Comparison of ENCODE assay signal across 12 mouse cellular contexts in the genomic region with DNA sequence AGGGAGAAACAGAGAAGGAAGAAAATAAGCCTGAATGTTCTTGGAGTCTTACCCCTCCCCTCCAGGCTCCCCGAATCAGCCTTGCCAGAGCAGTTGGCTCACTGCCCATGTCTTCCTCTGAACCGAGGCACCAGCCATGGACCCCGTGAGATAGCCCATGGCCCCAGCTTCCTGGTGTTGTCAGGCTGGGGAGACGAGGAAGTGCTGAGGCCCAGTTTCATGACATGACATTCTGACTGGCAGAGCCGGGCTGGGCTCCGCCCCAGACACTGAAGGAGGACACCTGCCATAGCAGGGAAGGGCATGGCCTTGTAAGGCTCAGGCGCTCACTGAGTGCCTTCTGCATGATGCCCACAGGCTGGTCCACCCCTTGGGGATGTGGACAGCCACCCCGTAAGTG. TPM values are rescaled to one million over a fixed set of nuclear protein-coding genes. Genes with fewer than 3 reads are reported as not detected.
DNase-seq lines count a peak whose midpoint lies in the region; ATAC-seq and TF ChIP-seq lines count a peak whose summit lies in the region.
"Had no signal": no experiment of that assay in that cellular context is flagged by ENCODE, and none has a peak within 500 bp of the region (broad histone marks: within the 10 kb centered on the region; RNA-seq: fewer than 3 reads in every experiment).

No protein-coding gene starts in this region.

- H3K4me3 ChIP-seq in MEL (ENCODE audit: control insufficient read depth in 1 of 2, insufficient read depth in 1 of 2, low read depth in 2 of 2, low read length in 2 of 2), result peak overlapping the region; percentile 5 to 26; a peak in 2 of 4 replicates
- H3K4me3 ChIP-seq in intestine, embryonic 15.5 days (replicated peaks), result no peak overlapping the region
- H3K4me3 ChIP-seq in hindbrain, embryonic 16.5 days (ENCODE audit: low read length), result no peak overlapping the region
- H3K4me3 ChIP-seq: embryonic facial prominence, embryonic 13.5 days; midbrain, embryonic 13.5 days had no signal

- TF ChIP-seq RAD21 in MEL (IDR thresholded peaks at IDR 0.05; ENCODE audit: low read depth, low read length), result no peak

- TF ChIP-seq EP300 in MEL (IDR thresholded peaks at IDR 0.05; ENCODE audit: low read depth in 1 of 2, low read length in 2 of 2), result peak in 1 of 2 experiments; percentile 46; a peak in 3 of 4 replicates

- H3K4me2 ChIP-seq in intestine, embryonic 15.5 days (replicated peaks), result no peak overlapping the region
- no peak overlapping the region for H3K4me2 ChIP-seq in hindbrain, embryonic 16.5 days (ENCODE audit: low read length)
- H3K4me2 ChIP-seq: embryonic facial prominence, embryonic 13.5 days; midbrain, embryonic 13.5 days had no signal

- no peak for TF ChIP-seq CTCF in MEL (IDR thresholded peaks at IDR 0.05 in 2 of 3, conservative IDR thresholded peaks at IDR 0.05 in 1 of 3; ENCODE audit: control insufficient read depth in 1 of 3, insufficient read depth in 1 of 3, low read depth in 2 of 3, low read length in 3 of 3, poor library complexity in 1 of 3, severe bottlenecking in 1 of 3)

- H3K9me3 ChIP-seq in MEL (replicated peaks; ENCODE audit: insufficient read depth, low read length), result no peaks in the 10 kb centered on the region
- no peaks in the 10 kb centered on the region for H3K9me3 ChIP-seq in intestine, embryonic 15.5 days
- H3K9me3 ChIP-seq in hindbrain, embryonic 16.5 days (ENCODE audit: control insufficient read depth, low read length), result no peaks in the 10 kb centered on the region
- H3K9me3 ChIP-seq: embryonic facial prominence, embryonic 13.5 days; midbrain, embryonic 13.5 days had no signal

- H3K27ac ChIP-seq in MEL (ENCODE audit: control insufficient read depth, low read depth, low read length), result 0 out of 2 replicates have a peak overlapping the region, but pooled peaks have one; percentile 21
- no peak overlapping the region for H3K27ac ChIP-seq in intestine, embryonic 15.5 days
- no peak overlapping the region for H3K27ac ChIP-seq in hindbrain, embryonic 16.5 days (ENCODE audit: low read depth, low read length)
- H3K27ac ChIP-seq: embryonic facial prominence, embryonic 13.5 days; midbrain, embryonic 13.5 days had no signal

- peak; percentile 58 for ATAC-seq in intestine, embryonic 15.5 days
- ATAC-seq in monocyte, adult 5-6 weeks (replicated peaks; ENCODE audit: insufficient number of reproducible peaks, low FRiP score, low TSS enrichment, poor library complexity, severe bottlenecking), result peak; percentile 54; the same call in 1 of the 2 replicates
- ATAC-seq in hindbrain, embryonic 16.5 days, result no peak
- ATAC-seq: midbrain, embryonic 13.5 days had no signal

- H3K79me2 ChIP-seq in MEL (ENCODE audit: control insufficient read depth, insufficient read depth, low read length, poor library complexity), result no peaks in the 10 kb centered on the region

- whole genome bisulfite sequencing in intestine, embryonic 15.5 days, result 39% methylated on average over 8 of the region's 8 CpGs
- 57% methylated on average over 8 of the region's 8 CpGs for WGBS in hindbrain, embryonic 16.5 days

- H3K27me3 ChIP-seq in MEL (ENCODE audit: control insufficient read depth in 1 of 2, insufficient read depth in 2 of 2, low read length in 2 of 2), result no peaks in the 10 kb centered on the region
- no peaks in the 10 kb centered on the region for H3K27me3 ChIP-seq in intestine, embryonic 15.5 days (replicated peaks)
- no peaks in the 10 kb centered on the region for H3K27me3 ChIP-seq in hindbrain, embryonic 16.5 days (replicated peaks; ENCODE audit: control insufficient read depth, insufficient read depth, low read length)
- H3K27me3 ChIP-seq: embryonic facial prominence, embryonic 13.5 days; midbrain, embryonic 13.5 days had no signal

- H3K9ac ChIP-seq in MEL (ENCODE audit: control insufficient read depth, low read depth, low read length, poor library complexity, severe bottlenecking), result peak overlapping the region; percentile 4; the same call in 1 of the 2 replicates
- no peak overlapping the region for H3K9ac ChIP-seq in intestine, embryonic 15.5 days
- H3K9ac ChIP-seq in hindbrain, embryonic 16.5 days (ENCODE audit: low read depth, low read length), result no peak overlapping the region
- H3K9ac ChIP-seq: embryonic facial prominence, embryonic 13.5 days; midbrain, embryonic 13.5 days had no signal

- H3K4me1 ChIP-seq in MEL (ENCODE audit: control insufficient read depth in 1 of 2, insufficient read depth in 2 of 2, low read length in 2 of 2), result peaks cover 6 to 23% of the 10 kb centered on the region in 2 experiments
- peaks cover 41% of the 10 kb centered on the region for H3K4me1 ChIP-seq in intestine, embryonic 15.5 days (replicated peaks)
- H3K4me1 ChIP-seq in hindbrain, embryonic 16.5 days (ENCODE audit: control insufficient read depth, insufficient read depth, low read depth, low read length), result no peaks in the 10 kb centered on the region
- H3K4me1 ChIP-seq: midbrain, embryonic 13.5 days had no signal

- peak; percentile 31 for DNase-seq in layer of hippocampus, adult 11-12 months (ENCODE audit: low spot score)
- DNase-seq in layer of hippocampus, adult 18-20 months (ENCODE audit: low spot score in 2 of 2), result no peak
- DNase-seq in MEL (ENCODE audit: low read depth, low spot score), result peak; percentile 91
- no peak for DNase-seq in Muller cell, postnatal 12 days (ENCODE audit: inconsistent ontology term)
- DNase-seq: right cerebral cortex, postnatal 25 days had no signal

- peaks cover 0 to 4% of the 10 kb centered on the region in 2 experiments; a peak in 1 of 4 replicates for H3K36me3 ChIP-seq in MEL (ENCODE audit: control insufficient read depth in 1 of 2, insufficient read depth in 2 of 2, low read length in 2 of 2)
- H3K36me3 ChIP-seq in intestine, embryonic 15.5 days, result no peaks in the 10 kb centered on the region
- no peaks in the 10 kb centered on the region for H3K36me3 ChIP-seq in hindbrain, embryonic 16.5 days (ENCODE audit: control insufficient read depth, insufficient read depth, low read length)
- H3K36me3 ChIP-seq: embryonic facial prominence, embryonic 13.5 days; midbrain, embryonic 13.5 days had no signal

- TF ChIP-seq POLR2A in MEL (IDR thresholded peaks at IDR 0.05; ENCODE audit: control insufficient read depth in 1 of 2, insufficient read depth in 1 of 2, low read depth in 1 of 2, low read length in 2 of 2, poor library complexity in 1 of 2), result peak in 1 of 2 experiments; percentile 49; a peak in 1 of 4 replicates

TF ChIP-seq in MEL, 35 proteins besides CTCF, POLR2A, EP300 and RAD21 (continues in another document):
- TF ChIP-seq ELF1 (IDR thresholded peaks at IDR 0.05; ENCODE audit: low read depth, low read length), result peak; percentile 84
- 0 out of 2 replicates have a peak, but pooled peaks have one; percentile 45 for TF ChIP-seq HCFC1 (IDR thresholded peaks at IDR 0.05; ENCODE audit: low read depth, low read length)
- 0 out of 2 replicates have a peak, but pooled peaks have one; percentile 44 for TF ChIP-seq MYC (IDR thresholded peaks at IDR 0.05; ENCODE audit: low read depth, low read length)
- peak; percentile 51; the same call in 1 of the 2 replicates for TF ChIP-seq MAZ (IDR thresholded peaks at IDR 0.05; ENCODE audit: low read depth, low read length)
- TF ChIP-seq SMC3 (IDR thresholded peaks at IDR 0.05; ENCODE audit: low read depth, low read length), result no peak
- TF ChIP-seq ETS1 (IDR thresholded peaks at IDR 0.05; ENCODE audit: low read depth, low read length), result peak; percentile 26; the same call in 1 of the 2 replicates

RNA-seq across cellular contexts. Expression of gene 1700001C19Rik, which starts 17.5 kb away (rescaled TPM):
- total RNA-seq in layer of hippocampus, adult 18-20 months (2021), result not detected
- not detected in 2 replicates for total RNA-seq in MEL (2012; rRNA removed)
- polyA plus RNA-seq in MEL (2012; ENCODE audit: insufficient read depth in 1 of 2, insufficient read length in 2 of 2, low read depth in 1 of 2, low replicate concordance in 2 of 2, missing spikeins in 1 of 2), result not detected
- 0.28 and 0.38 TPM in 2 replicates for polyA plus RNA-seq in intestine, embryonic 15.5 days (2015; fragmentation: Nextera tagmentation; extraction: Ambion mirVana)
- total RNA-seq in monocyte, adult 5-6 weeks (2017), result not detected in 3 replicates
- polyA plus RNA-seq in hindbrain, embryonic 16.5 days (2015; fragmentation: Nextera tagmentation; extraction: Ambion mirVana), result 0.62 and 1.1 TPM in 2 replicates
- total RNA-seq: heart, adult 18-20 months; left cerebral cortex, adult 8-10 months had no signal

RNA-seq across cellular contexts. Expression of gene AI661453, which starts 18.3 kb away (rescaled TPM):
- under 1 TPM; 0.52 to 0.58 TPM for total RNA-seq in layer of hippocampus, adult 18-20 months (2021)
- total RNA-seq in MEL (2012; rRNA removed), result not detected in 2 replicates
- not detected for polyA plus RNA-seq in MEL (2012; ENCODE audit: insufficient read depth in 1 of 2, insufficient read length in 2 of 2, low read depth in 1 of 2, low replicate concordance in 2 of 2, missing spikeins in 1 of 2)
- polyA plus RNA-seq in intestine, embryonic 15.5 days (2015; fragmentation: Nextera tagmentation; extraction: Ambion mirVana), result 3.1 and 3.7 TPM in 2 replicates
- total RNA-seq in monocyte, adult 5-6 weeks (2017), result 0.29 TPM in 1 of 3 replicates, not detected in the others
- 0.11 and 0.42 TPM in 2 replicates for polyA plus RNA-seq in hindbrain, embryonic 16.5 days (2015; fragmentation: Nextera tagmentation; extraction: Ambion mirVana)

RNA-seq across cellular contexts. Expression of gene Taf8, which starts 47.4 kb away (rescaled TPM):
- total RNA-seq in layer of hippocampus, adult 18-20 months (2021), result 10 to 100 TPM; 19.1 to 23.9 TPM
- 14.4 and 15.2 TPM in 2 replicates for total RNA-seq in MEL (2012; rRNA removed)
- 10 to 100 TPM in 1 of 2 experiments, not detected in 1; 25.7 TPM for polyA plus RNA-seq in MEL (2012; ENCODE audit: insufficient read depth in 1 of 2, insufficient read length in 2 of 2, low read depth in 1 of 2, low replicate concordance in 2 of 2, missing spikeins in 1 of 2)
- polyA plus RNA-seq in intestine, embryonic 15.5 days (2015; fragmentation: Nextera tagmentation; extraction: Ambion mirVana), result 20.4 and 21.9 TPM in 2 replicates
- 67.5 to 90.9 TPM (median 77.3 TPM) in 3 replicates for total RNA-seq in monocyte, adult 5-6 weeks (2017)
- 20.0 and 20.5 TPM in 2 replicates for polyA plus RNA-seq in hindbrain, embryonic 16.5 days (2015; fragmentation: Nextera tagmentation; extraction: Ambion mirVana)

RNA-seq across cellular contexts. Expression of gene Ccnd3, which starts 50.2 kb away (rescaled TPM):
- 10 to 100 TPM; 43.4 to 43.6 TPM for total RNA-seq in layer of hippocampus, adult 18-20 months (2021)
- 143 TPM in 2 replicates for total RNA-seq in MEL (2012; rRNA removed)
- 100 to 1,000 TPM in 1 of 2 experiments, not detected in 1; 568 TPM for polyA plus RNA-seq in MEL (2012; ENCODE audit: insufficient read depth in 1 of 2, insufficient read length in 2 of 2, low read depth in 1 of 2, low replicate concordance in 2 of 2, missing spikeins in 1 of 2)
- polyA plus RNA-seq in intestine, embryonic 15.5 days (2015; fragmentation: Nextera tagmentation; extraction: Ambion mirVana), result 394 and 407 TPM in 2 replicates
- total RNA-seq in monocyte, adult 5-6 weeks (2017), result 152 to 227 TPM (median 161 TPM) in 3 replicates
- polyA plus RNA-seq in hindbrain, embryonic 16.5 days (2015; fragmentation: Nextera tagmentation; extraction: Ambion mirVana), result 81.7 and 99.9 TPM in 2 replicates

RNA-seq across cellular contexts. Expression of gene Guca1a, which starts 54.3 kb away (rescaled TPM):
- total RNA-seq in layer of hippocampus, adult 18-20 months (2021), result under 1 TPM in 1 of 2 experiments, not detected in 1; 0.53 TPM
- total RNA-seq in MEL (2012; rRNA removed), result 1.5 and 2.3 TPM in 2 replicates
- 1 to 10 TPM in 1 of 2 experiments, not detected in 1; 3.2 TPM for polyA plus RNA-seq in MEL (2012; ENCODE audit: insufficient read depth in 1 of 2, insufficient read length in 2 of 2, low read depth in 1 of 2, low replicate concordance in 2 of 2, missing spikeins in 1 of 2)
- 2.0 and 2.3 TPM in 2 replicates for polyA plus RNA-seq in intestine, embryonic 15.5 days (2015; fragmentation: Nextera tagmentation; extraction: Ambion mirVana)
- total RNA-seq in monocyte, adult 5-6 weeks (2017), result 0.57 TPM in 1 of 3 replicates, not detected in the others
- 0.66 and 0.80 TPM in 2 replicates for polyA plus RNA-seq in hindbrain, embryonic 16.5 days (2015; fragmentation: Nextera tagmentation; extraction: Ambion mirVana)

Comparison
In these comparisons a context has a peak if more than half of its experiments do, and no peak if none do; other contexts are left out.
1. DNase-seq: peak in layer of hippocampus, adult 11-12 months (single experiment) and MEL (single experiment); none in layer of hippocampus, adult 18-20 months (0 of 2) and Muller cell, postnatal 12 days (single experiment).
2. H3K4me3 ChIP-seq: peak in MEL (2 of 2); none in intestine, embryonic 15.5 days (single experiment) and hindbrain, embryonic 16.5 days (single experiment).